Comparison of ENCODE assay signal across 11 mouse cellular contexts in genomic region chr5:117159326-117159725, GRCm38 (mm10). TPM values are rescaled to one million over a fixed set of nuclear protein-coding genes. Genes with fewer than 3 reads are reported as not detected.
A peak's percentile ranks its signal among the peaks of the same experiment; 100 is the strongest.
DNase-seq lines count a peak whose midpoint lies in the region; ATAC-seq and TF ChIP-seq lines count a peak whose summit lies in the region.
"Had no signal": no experiment of that assay in that cellular context is flagged by ENCODE, and none has a peak within 500 bp of the region (broad histone marks: within the 10 kb centered on the region; RNA-seq: fewer than 3 reads in every experiment).

No protein-coding gene starts in this region.

- no peaks in the 10 kb centered on the region for H3K27me3 ChIP-seq in liver, embryonic 14.5 days (ENCODE audit: control insufficient read depth, insufficient read depth, low read length)
- H3K27me3 ChIP-seq in intestine, postnatal 0 days (replicated peaks; ENCODE audit: control insufficient read depth, insufficient read depth, low read length), result no peaks in the 10 kb centered on the region
- no peaks in the 10 kb centered on the region for H3K27me3 ChIP-seq in splenic B cell, adult 2 months (ENCODE audit: control insufficient read depth, insufficient read depth, low read length, poor library complexity, severe bottlenecking)

- DNase-seq in gastrocnemius, adult 2 months, result no peak
- no peak for DNase-seq in gastrocnemius, adult 18-20 months (ENCODE audit: low spot score)
- no peak for DNase-seq in liver, embryonic 14.5 days (ENCODE audit: low read depth in 3 of 3, low spot score in 3 of 3)
- DNase-seq in liver, result no peak
- peak; percentile 56 for DNase-seq in splenic B cell, adult 2 months (ENCODE audit: low read depth, low spot score)
- no peak for DNase-seq in neural tube, embryonic 10.5 days (ENCODE audit: extremely low spot score, low spot score)
- DNase-seq: adrenal gland, postnatal 25 days; cerebellum, adult 2 months had no signal

- no peak overlapping the region for H3K9ac ChIP-seq in liver, embryonic 14.5 days (replicated peaks)
- no peak overlapping the region for H3K9ac ChIP-seq in intestine, postnatal 0 days (ENCODE audit: low read depth, low read length)

- 53% methylated on average over 8 of the region's 8 CpGs for WGBS in liver, embryonic 14.5 days (ENCODE audit: insufficient replicate concordance)
- WGBS in intestine, postnatal 0 days, result 41% methylated on average over 8 of the region's 8 CpGs

- no peak for TF ChIP-seq EP300 in liver, embryonic 14.5 days (IDR thresholded peaks at IDR 0.05; ENCODE audit: low read depth)

- peaks cover 22% of the 10 kb centered on the region for H3K36me3 ChIP-seq in liver, embryonic 14.5 days (replicated peaks; ENCODE audit: control insufficient read depth, insufficient read depth, low read depth)
- peaks cover 8% of the 10 kb centered on the region; the same call in 1 of the 2 replicates for H3K36me3 ChIP-seq in intestine, postnatal 0 days (ENCODE audit: control insufficient read depth, insufficient read depth)
- H3K36me3 ChIP-seq in splenic B cell, adult 2 months (ENCODE audit: control insufficient read depth, insufficient read depth, low read length, poor library complexity, severe bottlenecking), result no peaks in the 10 kb centered on the region

- H3K4me3 ChIP-seq in gastrocnemius, adult 2 months, result peak overlapping the region; percentile 51
- no peak overlapping the region for H3K4me3 ChIP-seq in liver, embryonic 14.5 days (ENCODE audit: insufficient read depth in 1 of 2, low read depth in 2 of 2, low read length in 2 of 2)
- no peak overlapping the region for H3K4me3 ChIP-seq in intestine, postnatal 0 days (ENCODE audit: low read depth, low read length)

- peak; percentile 29; the same call in 1 of the 2 replicates for ATAC-seq in liver, embryonic 14.5 days (ENCODE audit: insufficient read depth)
- no peak for ATAC-seq in intestine, postnatal 0 days
- no peak for ATAC-seq in activated CD4-positive, CD25-positive, alpha-beta regulatory T cell, adult 4 months
- ATAC-seq: hindbrain, postnatal 0 days had no signal

- no peaks in the 10 kb centered on the region for H3K9me3 ChIP-seq in liver, embryonic 14.5 days (ENCODE audit: control insufficient read depth, low read length)
- no peaks in the 10 kb centered on the region for H3K9me3 ChIP-seq in intestine, postnatal 0 days (ENCODE audit: control insufficient read depth)

- H3K4me1 ChIP-seq in liver, embryonic 14.5 days (replicated peaks; ENCODE audit: control insufficient read depth in 2 of 2, insufficient read depth in 2 of 2, low read length in 1 of 2), result peaks cover 0 to 15% of the 10 kb centered on the region in 2 experiments; a peak in 2 of 4 replicates
- H3K4me1 ChIP-seq in intestine, postnatal 0 days (replicated peaks; ENCODE audit: control insufficient read depth, insufficient read depth, low read length), result no peaks in the 10 kb centered on the region

- TF ChIP-seq CTCF in gastrocnemius, adult 2 months (IDR thresholded peaks at IDR 0.05), result no peak
- TF ChIP-seq CTCF in liver, embryonic 14.5 days (IDR thresholded peaks at IDR 0.05; ENCODE audit: low read depth), result no peak
- TF ChIP-seq CTCF in intestine, postnatal 0 days (IDR thresholded peaks at IDR 0.05; ENCODE audit: low read depth), result no peak

- H3K27ac ChIP-seq in gastrocnemius, adult 2 months, result peak overlapping the region; percentile 83
- H3K27ac ChIP-seq in liver, embryonic 14.5 days, result no peak overlapping the region
- peak overlapping the region; percentile 91 for H3K27ac ChIP-seq in intestine, postnatal 0 days (ENCODE audit: low read depth, low read length)
- H3K27ac ChIP-seq: hindbrain, postnatal 0 days had no signal

- no peak overlapping the region for H3K4me2 ChIP-seq in liver, embryonic 14.5 days (ENCODE audit: low read depth)
- no peak overlapping the region for H3K4me2 ChIP-seq in intestine, postnatal 0 days (replicated peaks; ENCODE audit: low read depth)

- intact Hi-C loops in gastrocnemius, adult 2 months (cut with DNase I), result loop anchor here (5.0 kb wide), 1 partner anchor 42 kb away; the partner anchor contains the start of gene Suds3

RNA-seq across cellular contexts. Expression of gene Taok3, which starts 39.4 kb away (rescaled TPM):
- 1 to 10 TPM; 4.6 to 6.8 TPM for total RNA-seq in gastrocnemius, adult 2 months (2021)
- 1 to 10 TPM; 5.0 to 5.4 TPM for total RNA-seq in gastrocnemius, adult 18-20 months (2021)
- 14.7 and 17.1 TPM in 2 replicates for polyA plus RNA-seq in liver, embryonic 14.5 days (2012; rRNA removed)
- 43.3 and 50.2 TPM in 2 replicates for polyA plus RNA-seq in liver, embryonic 14.5 days (2014; fragmentation: Nextera tagmentation; extraction: Ambion mirVana)
- polyA plus RNA-seq in intestine, postnatal 0 days (2015; fragmentation: Nextera tagmentation; extraction: Ambion mirVana), result 40.4 and 47.7 TPM in 2 replicates
- 100 to 1,000 TPM; 137 to 138 TPM for polyA plus RNA-seq in activated CD4-positive, CD25-positive, alpha-beta regulatory T cell, adult 4 months (2017; shearing (Covaris generic))

RNA-seq across cellular contexts. Expression of gene Suds3, which starts 43.4 kb away (rescaled TPM):
- total RNA-seq in gastrocnemius, adult 2 months (2021), result 10 to 100 TPM; 71.7 to 94.8 TPM
- 10 to 100 TPM; 89.2 to 94.8 TPM for total RNA-seq in gastrocnemius, adult 18-20 months (2021)
- 16.2 and 22.7 TPM in 2 replicates for polyA plus RNA-seq in liver, embryonic 14.5 days (2012; rRNA removed)
- polyA plus RNA-seq in liver, embryonic 14.5 days (2014; fragmentation: Nextera tagmentation; extraction: Ambion mirVana), result 19.7 and 19.8 TPM in 2 replicates
- 41.8 and 47.2 TPM in 2 replicates for polyA plus RNA-seq in intestine, postnatal 0 days (2015; fragmentation: Nextera tagmentation; extraction: Ambion mirVana)
- 10 to 100 TPM; 11.5 to 12.3 TPM for polyA plus RNA-seq in activated CD4-positive, CD25-positive, alpha-beta regulatory T cell, adult 4 months (2017; shearing (Covaris generic))
